Mouse (Mus musculus): ENCODE results near the gene Gm49394. TPM values are rescaled to one million over a fixed set of nuclear protein-coding genes. Genes with fewer than 3 reads are reported as not detected.

Gm49394 gene
- polyA plus RNA-seq, 1 experiment = 0.30 TPM

GRCm38 (mm10) chr7:142646676-142647075 is 23.1 kb downstream of the Gm49394 start:
- 0 out of 2 replicates have a peak, but pooled peaks cover 2% of the 10 kb centered on the region for H3K27me3 ChIP-seq (ENCODE audit: control insufficient read depth, insufficient read depth, low read length)
- no peaks in the 10 kb centered on the region for H3K4me1 ChIP-seq (ENCODE audit: control insufficient read depth, insufficient read depth, insufficient read length, low read length)
- 64% methylated on average over 6 of the region's 6 CpGs for WGBS
- no peak overlapping the region for H3K4me3 ChIP-seq (ENCODE audit: low read depth, low read length)
- H3K36me3 ChIP-seq (ENCODE audit: control insufficient read depth, insufficient read depth, low read length) = no peaks in the 10 kb centered on the region
- H3K27ac ChIP-seq (ENCODE audit: insufficient read depth, low read depth, low read length) = no peak overlapping the region
- TF ChIP-seq CTCF (IDR thresholded peaks at IDR 0.05; ENCODE audit: extremely low read depth, insufficient read length, insufficient replicate concordance, low read depth, low read length) = no peak

DNA sequence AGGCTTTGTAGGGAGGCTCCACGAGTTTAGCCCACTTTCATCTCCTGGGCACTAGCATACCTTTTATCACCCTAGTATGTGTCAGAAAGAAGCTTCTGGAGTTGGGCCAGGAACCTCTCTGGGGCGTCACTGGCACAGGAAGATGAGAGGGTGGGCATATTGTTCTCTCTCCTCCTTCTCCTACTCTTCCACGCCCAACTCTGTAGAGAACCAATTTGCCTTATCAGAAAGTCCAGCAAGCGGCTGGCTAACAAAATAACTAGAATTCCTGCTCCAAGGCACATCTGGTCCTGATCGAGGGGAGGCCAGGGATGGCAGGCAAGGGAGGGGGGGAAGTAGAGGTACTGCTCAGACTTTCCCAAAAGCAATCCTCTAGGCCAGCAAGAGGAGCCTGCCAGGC is 24.7 kb downstream of the Gm49394 start:
- 0 out of 2 replicates have a peak, but pooled peaks cover 2% of the 10 kb centered on the region for H3K27me3 ChIP-seq (ENCODE audit: control insufficient read depth, insufficient read depth, low read length)
- H3K4me3 ChIP-seq (ENCODE audit: low read depth, low read length) = no peak overlapping the region
- WGBS = 17% methylated on average over 5 of the region's 5 CpGs
- no peaks in the 10 kb centered on the region for H3K36me3 ChIP-seq (ENCODE audit: control insufficient read depth, insufficient read depth, low read length)
- no peaks in the 10 kb centered on the region for H3K4me1 ChIP-seq (ENCODE audit: control insufficient read depth, insufficient read depth, insufficient read length, low read length)
- H3K27ac ChIP-seq (ENCODE audit: insufficient read depth, low read depth, low read length) = no peak overlapping the region
- no peak for TF ChIP-seq POLR2A (IDR thresholded peaks at IDR 0.05; ENCODE audit: low read depth, low read length)
- no peak for TF ChIP-seq CTCF (IDR thresholded peaks at IDR 0.05; ENCODE audit: extremely low read depth, insufficient read length, insufficient replicate concordance, low read depth, low read length)

GRCm38 (mm10) chr7:142636178-142636577 is 33.6 kb downstream of the Gm49394 start:
- H3K4me3 ChIP-seq (ENCODE audit: low read depth, low read length) = no peak overlapping the region
- no peaks in the 10 kb centered on the region for H3K36me3 ChIP-seq (ENCODE audit: control insufficient read depth, insufficient read depth, low read length)
- TF ChIP-seq CTCF (IDR thresholded peaks at IDR 0.05; ENCODE audit: extremely low read depth, insufficient read length, insufficient replicate concordance, low read depth, low read length) = no peak
- TF ChIP-seq POLR2A (IDR thresholded peaks at IDR 0.05; ENCODE audit: low read depth, low read length) = no peak
- no peaks in the 10 kb centered on the region for H3K27me3 ChIP-seq (ENCODE audit: control insufficient read depth, insufficient read depth, low read length)
- no peaks in the 10 kb centered on the region for H3K4me1 ChIP-seq (ENCODE audit: control insufficient read depth, insufficient read depth, insufficient read length, low read length)
- H3K27ac ChIP-seq (ENCODE audit: insufficient read depth, low read depth, low read length) = no peak overlapping the region

DNA sequence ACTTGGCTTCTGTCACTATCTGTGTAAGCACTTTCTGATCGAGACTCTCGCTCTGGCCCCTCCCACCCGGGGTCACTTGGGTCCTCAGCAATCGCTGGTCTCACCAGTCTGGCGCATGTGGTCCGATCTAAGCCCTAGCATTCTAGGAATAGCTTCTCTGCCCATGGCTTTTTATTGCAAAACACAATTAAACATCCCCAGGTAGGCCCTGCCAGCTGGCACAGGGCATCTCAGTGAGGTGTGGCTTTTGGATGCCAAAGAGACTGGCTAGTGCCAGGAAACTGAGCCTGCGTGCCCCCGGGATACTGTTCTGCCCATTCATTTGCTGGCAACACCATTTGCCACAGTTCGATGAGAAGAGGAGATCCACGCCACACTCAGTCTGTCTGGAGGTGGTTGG is 39.1 kb downstream of the Gm49394 start:
- H3K4me1 ChIP-seq (ENCODE audit: control insufficient read depth, insufficient read depth, insufficient read length, low read length) = no peaks in the 10 kb centered on the region
- no peaks in the 10 kb centered on the region for H3K27me3 ChIP-seq (ENCODE audit: control insufficient read depth, insufficient read depth, low read length)
- H3K36me3 ChIP-seq (ENCODE audit: control insufficient read depth, insufficient read depth, low read length) = no peaks in the 10 kb centered on the region
- H3K27ac ChIP-seq (ENCODE audit: insufficient read depth, low read depth, low read length) = no peak overlapping the region
- 64% methylated on average over 10 of the region's 10 CpGs for WGBS
- no peak overlapping the region for H3K4me3 ChIP-seq (ENCODE audit: low read depth, low read length)
- no peak for TF ChIP-seq CTCF (IDR thresholded peaks at IDR 0.05; ENCODE audit: extremely low read depth, insufficient read length, insufficient replicate concordance, low read depth, low read length)
- TF ChIP-seq POLR2A (IDR thresholded peaks at IDR 0.05; ENCODE audit: low read depth, low read length) = no peak

GRCm38 (mm10) chr7:142629806-142630205 is 39.9 kb downstream of the Gm49394 start:
- H3K4me3 ChIP-seq (ENCODE audit: low read depth, low read length) = no peak overlapping the region
- H3K27me3 ChIP-seq (ENCODE audit: control insufficient read depth, insufficient read depth, low read length) = no peaks in the 10 kb centered on the region
- no peak for TF ChIP-seq CTCF (IDR thresholded peaks at IDR 0.05; ENCODE audit: extremely low read depth, insufficient read length, insufficient replicate concordance, low read depth, low read length)
- no peak for TF ChIP-seq POLR2A (IDR thresholded peaks at IDR 0.05; ENCODE audit: low read depth, low read length)
- H3K27ac ChIP-seq (ENCODE audit: insufficient read depth, low read depth, low read length) = no peak overlapping the region
- H3K36me3 ChIP-seq (ENCODE audit: control insufficient read depth, insufficient read depth, low read length) = no peaks in the 10 kb centered on the region
- no peaks in the 10 kb centered on the region for H3K4me1 ChIP-seq (ENCODE audit: control insufficient read depth, insufficient read depth, insufficient read length, low read length)
- 77% methylated on average over 6 of the region's 6 CpGs for WGBS

- Histone ChIP-seq H3K27ac (ENCODE audit: insufficient read depth, low read depth, low read length) (no peak overlapping the region), H3K4me3 (ENCODE audit: low read depth, low read length) (no peak overlapping the region), H3K36me3 (ENCODE audit: control insufficient read depth, insufficient read depth, low read length) (no peaks in the 10 kb centered on the region), H3K4me1 (ENCODE audit: control insufficient read depth, insufficient read depth, insufficient read length, low read length) (no peaks in the 10 kb centered on the region), H3K27me3 (ENCODE audit: control insufficient read depth, insufficient read depth, low read length) (no peaks in the 10 kb centered on the region)
- TF ChIP-seq CTCF (IDR thresholded peaks at IDR 0.05; ENCODE audit: extremely low read depth, insufficient read length, insufficient replicate concordance, low read depth, low read length) (no peak), POLR2A (IDR thresholded peaks at IDR 0.05; ENCODE audit: low read depth, low read length) (no peak)
- WGBS = 64% methylated on average over 4 of the region's 4 CpGs
Measured at GRCm38 (mm10) chr7:142622180-142622579, 47.6 kb downstream of the Gm49394 start.

DNA sequence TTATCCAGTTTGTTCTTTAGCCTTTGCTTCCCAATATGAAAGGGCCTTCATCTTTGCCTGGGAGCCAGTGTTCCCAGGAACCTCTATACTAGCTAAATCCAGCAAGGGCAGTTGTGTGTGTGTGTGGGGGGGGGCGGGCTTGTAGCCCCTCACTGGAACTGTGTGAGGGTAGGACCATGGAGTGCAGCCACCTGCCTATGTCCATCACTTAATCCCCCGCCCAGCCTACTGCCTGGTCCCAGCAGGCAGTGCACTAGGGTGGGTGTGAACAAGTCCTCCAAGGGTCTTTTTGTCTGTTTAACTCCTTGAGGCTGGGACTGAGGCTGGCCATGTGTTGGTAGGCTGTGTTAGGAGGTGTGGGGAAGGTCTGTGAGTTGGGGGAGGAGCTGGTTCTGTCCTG is 56.7 kb downstream of the Gm49394 start:
- no peak overlapping the region for H3K27ac ChIP-seq (ENCODE audit: insufficient read depth, low read depth, low read length)
- 70% methylated on average over 2 of the region's 2 CpGs for WGBS
- H3K4me3 ChIP-seq (ENCODE audit: low read depth, low read length) = no peak overlapping the region
- H3K27me3 ChIP-seq (ENCODE audit: control insufficient read depth, insufficient read depth, low read length) = no peaks in the 10 kb centered on the region
- H3K36me3 ChIP-seq (ENCODE audit: control insufficient read depth, insufficient read depth, low read length) = no peaks in the 10 kb centered on the region
- H3K4me1 ChIP-seq (ENCODE audit: control insufficient read depth, insufficient read depth, insufficient read length, low read length) = no peaks in the 10 kb centered on the region
- TF ChIP-seq CTCF (IDR thresholded peaks at IDR 0.05; ENCODE audit: extremely low read depth, insufficient read length, insufficient replicate concordance, low read depth, low read length) (no peak), POLR2A (IDR thresholded peaks at IDR 0.05; ENCODE audit: low read depth, low read length) (no peak)
